Mouse (Mus musculus) layer of hippocampus, adult 2 months (tissue): ENCODE data around the gene Olfr357. TPM values are rescaled to one million over a fixed set of nuclear protein-coding genes. Genes with fewer than 3 reads are reported as not detected.

Experiments
- DNase-seq, 2 experiments: peaks; one replicate each; pipeline ENCODE4 v3.0.0; 2022; ENCODE audit warnings: low spot score in 2 of 2
- H3K27ac ChIP-seq: fragments of 200-600 bp; 2 replicates; pipeline ENCODE4 v1.8.1; 2022
- H3K4me3 ChIP-seq: fragments of 200-600 bp; 2 replicates; pipeline ENCODE4 v1.8.1; 2022; ENCODE audit warnings: mild to moderate bottlenecking
- CTCF ChIP-seq: fragments of 200-600 bp; conservative IDR thresholded peaks from 2 replicates; pipeline ENCODE4 v1.8.1; 2022; ENCODE audit warnings: antibody characterized with exemption, mild to moderate bottlenecking, moderate library complexity
- long read RNA-seq, 2 experiments: library from polyadenylated mRNA; stranded (forward); transcript quantifications; one replicate each; pipeline ENCODE4 v2.0.0; 2021; ENCODE audit warnings: borderline mapping rate in 2 of 2
- total RNA-seq, 2 experiments: library from RNA; stranded (reverse); gene quantifications; 2 replicates each; pipeline ENCODE4 v1.2.3; 2021

Gene Olfr357
- not detected for total RNA-seq
- long read RNA-seq, experiment 1 = 0 reads
- long read RNA-seq, experiment 2 = 0 reads

DNA sequence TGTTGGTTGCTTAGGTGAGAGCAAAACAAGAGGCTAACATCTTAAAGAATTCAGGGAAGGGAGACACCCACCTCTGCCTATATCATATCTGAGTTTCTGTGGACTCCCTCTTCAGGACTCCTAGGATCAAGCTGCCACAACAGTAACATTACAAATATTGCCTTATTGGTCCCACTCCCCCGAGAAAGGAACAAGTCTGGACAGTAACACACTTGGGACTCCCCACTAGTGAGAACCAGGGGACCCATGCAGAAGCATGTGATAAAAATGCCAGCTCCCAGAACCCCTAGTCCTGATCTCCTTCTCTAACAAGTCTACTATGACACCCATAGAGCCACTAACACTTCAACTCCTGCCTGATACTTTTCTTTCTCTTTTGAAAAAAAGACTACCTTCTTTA, at the start of gene Olfr357:
Gene Olfr357 (plus strand): TSS at position 301 of the 400 bp plus-strand sequence.
- TF ChIP-seq CTCF = no peak
- Histone ChIP-seq H3K4me3 (no peak within 1 kb of the TSS), H3K27ac (no peak within 1 kb of the TSS)
- no peak for DNase-seq

DNA sequence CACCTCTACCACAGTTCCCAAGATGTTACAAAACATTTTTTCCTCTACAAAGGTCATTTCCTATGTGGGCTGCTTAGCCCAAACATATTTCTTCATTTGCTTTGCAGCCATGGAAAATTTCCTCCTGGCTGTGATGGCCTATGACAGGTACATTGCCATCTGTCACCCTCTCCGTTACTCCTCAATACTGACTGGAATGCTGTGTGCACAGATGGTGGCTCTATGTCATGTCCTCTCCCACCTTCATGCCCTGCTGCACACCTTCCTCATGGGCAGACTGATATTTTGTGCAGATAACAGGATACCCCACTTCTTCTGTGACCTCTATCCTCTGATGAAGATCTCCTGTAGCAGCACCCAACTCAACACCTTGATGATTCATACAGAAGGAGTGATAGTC, 3.4 kb downstream of the Olfr357 start:
- H3K4me3 ChIP-seq = no peak overlapping the region
- H3K27ac ChIP-seq = no peak overlapping the region
- TF ChIP-seq CTCF = no peak
- no peak for DNase-seq

DNA sequence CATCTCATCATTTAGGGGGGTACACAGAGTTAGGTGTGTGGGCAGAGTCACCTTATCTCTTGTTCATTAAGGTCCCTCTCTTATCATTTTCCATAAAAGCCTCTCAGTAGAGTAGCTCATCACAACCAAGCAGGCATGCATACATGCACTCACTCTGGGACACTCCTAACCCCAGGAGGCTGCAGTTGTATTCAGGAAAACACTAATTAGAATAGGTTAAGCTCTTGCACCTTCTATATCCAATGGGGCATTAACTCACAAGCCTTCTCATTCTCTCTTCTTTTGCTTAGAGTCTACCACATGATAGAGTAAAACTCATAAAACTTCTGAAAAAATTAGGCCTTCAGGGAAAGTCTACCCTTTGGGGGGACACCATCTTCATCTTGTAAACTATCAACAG, 15.6 kb downstream of the Olfr357 start, which contains the start of gene Olfr358:
Gene Olfr358 (minus strand): TSS at position 101 of the 400 bp plus-strand sequence.
- no peak for DNase-seq
- H3K4me3 ChIP-seq = no peak within 1 kb of the TSS
- no peak for TF ChIP-seq CTCF
- no peak within 1 kb of the TSS for H3K27ac ChIP-seq

Other genes with a start within 250 kb of the Olfr357 start
- not detected for gene Olfr348, start 209.6 kb upstream of the Olfr357 start, total RNA-seq
- gene Olfr50, start 203.3 kb upstream of the Olfr357 start, total RNA-seq = not detected
- gene Olfr3, start 176.8 kb upstream of the Olfr357 start, total RNA-seq = not detected
- not detected for gene Olfr350, start 147.5 kb upstream of the Olfr357 start, total RNA-seq
- gene Olfr351, start 131.2 kb upstream of the Olfr357 start, total RNA-seq = not detected
- gene Olfr352, start 125.4 kb upstream of the Olfr357 start, total RNA-seq = not detected
- not detected for gene Olfr353, start 100.9 kb upstream of the Olfr357 start, total RNA-seq
- gene Olfr354, start 88.1 kb upstream of the Olfr357 start, total RNA-seq = not detected
- gene Olfr355, start 64.9 kb upstream of the Olfr357 start, total RNA-seq = not detected
- gene Olfr356, start 56.7 kb upstream of the Olfr357 start, total RNA-seq = not detected
- not detected for gene Olfr358, start 15.5 kb downstream of the Olfr357 start, total RNA-seq
- not detected for gene Olfr360, start 71.9 kb downstream of the Olfr357 start, total RNA-seq
- gene Olfr361, start 95.5 kb downstream of the Olfr357 start, total RNA-seq = not detected
- not detected for gene Olfr362, start 124.1 kb downstream of the Olfr357 start, total RNA-seq
- gene Olfr364-ps1, start 145.5 kb downstream of the Olfr357 start, total RNA-seq = not detected
- gene Olfr365, start 194.4 kb downstream of the Olfr357 start, total RNA-seq = under 1 TPM in 1 of 2 experiments, not detected in 1; 0.08 TPM
- not detected for gene Olfr366, start 217.7 kb downstream of the Olfr357 start, total RNA-seq